Mouse (Mus musculus): ENCODE data around the gene Arhgef38.

Gene Arhgef38

DNA sequence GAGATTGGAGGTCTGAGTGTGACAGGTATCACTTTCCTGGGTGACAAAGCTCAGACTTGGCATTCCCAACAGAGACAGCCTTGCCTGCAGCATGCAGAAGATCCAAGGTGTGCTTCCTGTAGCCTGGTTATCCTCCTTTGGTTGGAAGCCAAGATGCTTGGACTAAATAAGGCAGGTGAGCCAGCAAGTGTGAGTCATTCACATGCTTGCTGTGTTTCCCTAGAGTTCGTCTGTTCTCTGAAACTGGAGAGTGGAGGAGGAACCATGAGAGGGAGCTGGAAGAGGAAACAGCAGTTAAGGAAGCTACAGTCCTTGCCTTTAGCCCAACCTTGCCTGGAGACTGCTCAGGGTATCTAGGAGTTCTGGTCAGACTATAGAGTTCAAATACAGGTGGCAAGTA, 69.6 kb downstream of the Arhgef38 start:
- no peak for DNase-seq (ENCODE audit: low read depth, low spot score)

DNA sequence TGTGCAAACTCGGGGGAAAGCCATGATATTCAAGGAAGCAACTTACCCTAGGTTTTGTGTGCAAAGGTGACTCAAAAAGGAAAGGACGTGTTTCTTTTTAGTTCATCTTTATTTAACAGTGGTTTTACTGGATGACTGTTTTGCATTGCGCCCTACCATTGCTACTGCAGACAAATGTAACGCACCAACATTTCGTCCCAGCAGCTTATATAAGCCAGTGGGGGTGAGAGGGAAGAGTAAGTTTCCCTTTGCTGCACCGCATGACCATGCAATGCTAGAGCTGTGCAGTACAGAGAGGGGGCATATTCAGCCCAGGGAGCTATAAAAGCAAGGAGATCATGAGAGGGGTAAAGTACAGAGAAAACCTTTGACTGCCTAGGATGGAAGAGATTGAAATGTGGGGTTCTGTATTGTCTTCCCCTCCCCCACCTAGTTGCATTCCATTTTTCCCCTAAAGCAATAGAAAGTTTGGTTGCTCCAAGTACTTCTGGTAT, 70.8 kb downstream of the Arhgef38 start:
- no peak for DNase-seq (ENCODE audit: low read depth, low spot score)

DNA sequence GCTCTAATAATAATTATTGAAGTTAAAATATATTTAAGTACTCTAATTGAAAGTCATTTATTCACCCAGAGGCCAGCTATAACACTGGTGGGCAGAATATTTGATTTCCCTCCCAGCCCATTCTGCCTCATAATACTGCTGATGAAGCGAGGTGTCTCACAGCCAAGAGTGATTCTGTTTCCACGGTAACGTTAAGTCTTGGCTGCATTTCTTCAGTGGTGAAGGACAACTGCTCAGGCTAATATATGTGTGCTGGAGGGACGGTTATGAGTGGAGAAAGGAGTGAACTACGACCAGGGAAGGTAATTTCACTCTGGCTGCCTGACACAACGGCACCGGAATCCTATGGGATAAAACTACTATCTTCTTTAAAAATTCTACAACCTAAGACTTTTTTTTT, 71.6 kb downstream of the Arhgef38 start:
- DNase-seq (ENCODE audit: low read depth, low spot score): no peak

DNA sequence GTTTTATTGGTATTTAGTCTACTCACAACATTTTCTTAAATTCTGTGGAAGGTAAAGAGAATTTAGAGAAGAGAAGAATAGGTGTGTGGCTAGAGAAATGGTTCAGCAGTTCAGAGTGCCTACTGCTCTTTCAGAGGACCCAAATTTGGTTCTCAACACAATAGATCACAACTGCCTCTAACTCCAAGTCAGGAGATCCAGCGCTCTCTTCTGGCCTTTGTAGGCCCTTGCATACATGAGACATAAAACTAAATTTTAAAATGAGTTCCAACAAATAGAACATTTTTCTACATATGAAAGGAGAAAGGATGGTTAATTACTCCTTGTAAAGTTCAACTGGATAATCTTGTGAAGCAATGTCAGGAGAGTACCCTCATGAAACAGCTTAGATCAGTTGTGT, 73.3 kb downstream of the Arhgef38 start:
- DNase-seq (ENCODE audit: low read depth, low spot score): no peak

DNA sequence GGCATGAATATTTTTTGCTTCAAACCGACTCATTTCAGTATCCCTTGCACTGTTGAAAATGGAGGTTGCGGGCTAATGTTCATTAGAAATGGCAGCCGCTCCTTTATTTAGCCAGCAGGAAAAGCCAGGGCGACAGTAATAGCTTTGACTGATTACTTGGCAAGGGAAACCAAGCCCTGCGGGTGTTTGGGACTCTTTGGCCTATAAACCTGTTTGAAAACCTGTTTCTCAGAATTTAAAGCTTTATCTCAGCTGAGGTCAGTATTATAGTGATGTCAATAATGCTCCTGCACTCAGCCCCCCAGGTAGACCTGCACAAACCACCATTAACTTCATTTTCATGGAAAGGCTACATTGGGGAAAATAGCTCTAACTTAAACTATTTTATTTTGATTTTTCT, 76.5 kb downstream of the Arhgef38 start:
- no peak for DNase-seq (ENCODE audit: low read depth, low spot score)

DNA sequence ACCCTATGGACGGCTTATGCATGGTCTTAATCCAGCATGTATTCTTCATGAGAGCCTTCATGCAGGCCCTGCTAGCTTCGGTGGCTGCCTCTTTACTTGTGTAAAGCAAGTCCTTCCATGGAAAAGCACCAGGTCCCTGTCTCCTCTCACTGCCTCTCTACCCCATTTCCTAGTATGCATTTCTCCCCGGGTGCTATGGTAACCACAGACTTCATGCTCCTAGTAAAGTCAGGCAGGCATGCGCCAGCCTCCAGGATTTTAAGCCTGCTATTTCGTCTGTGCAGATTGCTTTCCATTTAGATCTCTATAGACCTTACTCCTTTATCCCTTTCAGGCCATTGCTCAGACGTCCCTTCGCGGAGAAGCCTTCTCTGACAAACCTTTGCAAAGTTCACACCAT, 80.1 kb downstream of the Arhgef38 start:
- peak; percentile 34 for DNase-seq (ENCODE audit: low read depth, low spot score)

DNA sequence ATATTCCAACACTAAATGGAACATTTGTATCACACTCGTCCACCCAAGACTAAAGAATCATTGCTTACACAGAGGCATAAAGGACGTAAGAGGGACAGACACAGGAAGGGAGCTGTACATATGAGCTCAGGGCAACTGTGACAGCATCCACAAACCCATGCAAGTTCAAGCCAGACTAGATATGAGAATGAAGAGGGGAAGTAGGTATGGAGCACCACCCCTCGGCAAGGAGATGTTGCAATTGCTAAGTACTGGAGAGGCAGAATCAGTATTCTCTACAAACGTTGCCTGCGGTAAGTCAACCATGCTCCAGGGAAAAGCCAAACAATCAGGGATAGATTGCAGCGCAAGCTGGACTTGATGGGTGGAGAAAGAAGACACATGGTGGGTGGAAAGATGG, 81.1 kb downstream of the Arhgef38 start:
- DNase-seq (ENCODE audit: low read depth, low spot score): no peak

DNA sequence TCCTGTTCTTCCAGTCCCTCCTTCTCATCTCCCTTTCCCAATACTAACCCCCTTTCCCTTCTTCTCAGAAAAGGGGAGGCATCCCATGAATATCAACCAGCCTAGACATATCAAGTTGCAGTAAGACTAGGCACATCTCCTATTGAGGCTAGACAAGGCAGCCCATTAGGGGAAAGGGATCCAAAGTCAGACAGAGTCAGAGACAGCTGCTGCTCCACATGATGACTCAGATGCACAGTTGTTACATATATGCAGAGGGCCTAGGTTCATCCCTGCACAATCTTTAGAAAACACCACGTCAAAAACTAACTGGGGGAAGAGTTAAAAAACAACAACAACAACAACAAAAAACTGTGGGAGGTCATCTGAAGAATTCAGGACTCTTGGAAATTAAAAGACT, 81.9 kb downstream of the Arhgef38 start:
- DNase-seq (ENCODE audit: low read depth, low spot score): no peak

DNA sequence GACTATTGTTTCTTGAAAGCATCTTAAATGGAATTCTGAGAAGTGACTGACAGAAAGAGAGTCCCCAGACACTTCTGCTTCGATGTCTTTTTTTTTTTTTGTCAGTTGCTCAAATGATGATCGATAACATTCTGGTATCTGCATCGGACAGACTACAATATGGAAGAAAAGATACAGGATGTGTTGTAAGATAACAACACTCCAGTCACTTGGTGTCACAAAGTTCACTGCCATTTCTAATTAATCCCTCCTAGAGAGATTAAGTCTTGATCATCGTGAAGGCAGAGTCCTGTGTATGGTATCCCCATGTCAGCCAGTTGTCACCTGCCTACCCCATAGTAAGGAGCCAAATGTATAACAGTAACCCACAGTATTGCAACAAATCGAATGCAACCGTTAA, 83.1 kb downstream of the Arhgef38 start:
- DNase-seq (ENCODE audit: low read depth, low spot score): no peak

DNA sequence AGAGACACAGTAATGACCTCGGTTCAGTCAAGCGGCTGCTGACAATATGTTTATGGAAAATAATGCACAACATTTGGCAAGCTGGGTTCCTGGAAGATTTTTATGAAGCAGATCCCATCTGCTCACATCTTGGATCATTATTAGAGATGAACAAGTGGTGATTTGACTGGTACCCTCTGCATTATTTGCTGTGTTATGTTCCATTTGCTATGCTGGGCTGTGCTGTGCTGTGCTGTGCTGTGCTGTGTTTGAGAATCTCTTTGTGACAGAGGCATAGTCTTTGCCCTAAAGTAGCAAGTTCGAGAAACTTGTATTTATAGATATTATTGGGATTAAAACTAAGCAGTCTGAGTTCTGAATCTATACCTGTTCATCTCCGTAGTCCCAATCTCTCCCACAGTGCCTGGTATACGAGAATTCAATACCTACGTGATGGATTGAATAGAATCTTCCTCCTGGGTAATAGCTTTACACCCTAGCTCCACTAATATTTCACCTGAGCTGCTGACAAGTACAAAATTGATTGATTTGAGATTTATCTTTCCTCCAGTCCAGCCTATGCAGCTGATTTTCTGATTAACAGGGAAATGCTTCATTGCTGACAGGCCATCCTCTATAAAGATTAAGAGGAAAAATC, 90.1 kb downstream of the Arhgef38 start:
- no peak for DNase-seq (ENCODE audit: low read depth, low spot score)

DNA sequence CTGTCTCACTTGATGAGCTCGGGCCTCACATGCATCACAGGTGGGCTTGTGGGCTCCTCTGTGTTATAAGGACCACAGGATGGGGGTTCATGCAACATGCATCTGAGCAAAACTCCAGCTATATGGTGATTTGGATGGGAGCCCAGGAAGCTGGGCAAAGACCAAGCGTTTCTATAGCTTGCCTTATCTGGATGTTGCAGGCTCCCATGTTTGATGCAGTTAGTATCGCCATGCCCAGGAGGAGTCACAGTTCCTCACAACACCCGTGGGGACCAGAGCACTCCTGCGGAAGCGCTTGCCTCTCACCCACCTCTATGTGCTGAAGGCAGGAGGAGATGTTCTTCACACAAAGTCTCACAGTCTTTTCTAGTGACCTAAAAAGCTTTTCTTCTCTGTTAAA, 92.9 kb downstream of the Arhgef38 start:
- DNase-seq (ENCODE audit: low read depth, low spot score): no peak

DNA sequence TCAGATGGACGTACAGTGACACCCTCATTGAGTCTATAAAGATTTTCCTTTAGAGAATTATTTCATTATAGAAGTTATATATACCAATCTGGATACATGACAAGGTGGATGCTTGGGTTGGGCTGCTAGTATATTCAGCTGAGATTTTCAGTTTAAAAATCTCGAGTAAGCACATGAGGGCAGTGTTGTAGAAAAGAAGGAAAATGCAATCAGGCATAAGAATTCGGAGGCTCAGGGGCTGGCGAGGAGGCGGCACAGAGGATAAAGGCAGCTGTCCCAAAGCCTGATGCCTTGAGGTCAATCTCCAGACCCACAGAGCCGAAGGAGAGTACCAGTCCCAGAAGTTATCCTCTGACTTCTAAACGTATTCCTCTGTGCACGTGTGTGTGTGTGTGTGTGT, 102.1 kb downstream of the Arhgef38 start:
- DNase-seq (ENCODE audit: low read depth, low spot score): no peak

DNA sequence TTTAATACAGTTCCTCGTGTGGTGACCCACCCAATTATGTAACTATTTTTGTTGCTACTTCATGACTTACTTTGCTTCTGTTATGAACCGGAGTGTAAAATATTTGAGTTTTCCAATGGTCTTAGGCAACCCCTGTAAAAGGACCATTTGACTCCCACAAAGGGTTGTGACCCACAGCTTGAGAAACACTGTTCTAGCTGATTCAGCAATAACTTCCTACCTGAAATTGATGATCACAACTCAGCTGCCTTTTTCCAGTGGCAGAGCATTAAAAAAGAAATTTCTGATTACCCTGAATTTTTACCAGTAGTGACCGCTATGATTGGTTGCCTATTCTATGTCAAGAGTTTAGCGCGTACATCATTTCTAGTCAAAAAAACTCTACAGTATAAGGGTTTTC, 103.4 kb downstream of the Arhgef38 start:
- DNase-seq (ENCODE audit: low read depth, low spot score): no peak

DNA sequence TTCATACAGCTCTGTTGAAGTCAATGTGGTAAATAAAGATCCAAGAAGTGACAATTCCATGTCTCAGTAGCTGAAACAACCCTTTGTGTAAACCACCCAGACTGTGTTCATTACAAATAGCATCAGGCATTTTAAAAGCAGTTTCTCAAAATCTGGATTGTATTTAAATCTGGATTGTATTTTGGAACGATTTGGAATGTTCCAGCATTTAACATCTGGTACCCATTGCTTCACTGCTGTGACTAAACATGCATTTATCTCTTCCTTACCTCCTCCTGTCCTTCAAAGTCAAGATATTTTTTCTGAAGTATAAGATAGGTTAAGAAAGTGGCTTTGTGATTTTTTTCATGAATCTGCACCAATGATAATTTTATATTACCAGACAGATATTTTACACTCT, 121.5 kb downstream of the Arhgef38 start:
- DNase-seq (ENCODE audit: low read depth, low spot score): no peak

DNA sequence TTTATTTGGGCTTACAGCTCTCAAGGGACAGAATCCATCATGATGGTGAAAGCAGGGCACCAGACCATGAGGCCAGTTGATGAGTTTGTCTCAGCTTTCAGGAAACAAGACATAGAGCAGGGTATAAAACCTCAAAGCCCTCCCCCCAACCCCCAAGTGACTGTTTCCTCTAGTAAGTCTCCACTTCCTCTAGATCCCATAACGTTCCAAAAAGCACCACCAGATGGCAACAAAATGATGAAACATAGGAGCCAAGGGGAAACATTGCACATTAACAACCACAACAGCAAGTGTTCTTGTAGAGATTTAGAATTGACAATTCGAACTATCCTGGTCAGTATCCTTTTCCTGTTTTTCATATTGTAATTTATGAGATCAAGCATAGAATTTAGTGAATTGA, 123.0 kb downstream of the Arhgef38 start:
- DNase-seq (ENCODE audit: low read depth, low spot score): peak; percentile 52

DNA sequence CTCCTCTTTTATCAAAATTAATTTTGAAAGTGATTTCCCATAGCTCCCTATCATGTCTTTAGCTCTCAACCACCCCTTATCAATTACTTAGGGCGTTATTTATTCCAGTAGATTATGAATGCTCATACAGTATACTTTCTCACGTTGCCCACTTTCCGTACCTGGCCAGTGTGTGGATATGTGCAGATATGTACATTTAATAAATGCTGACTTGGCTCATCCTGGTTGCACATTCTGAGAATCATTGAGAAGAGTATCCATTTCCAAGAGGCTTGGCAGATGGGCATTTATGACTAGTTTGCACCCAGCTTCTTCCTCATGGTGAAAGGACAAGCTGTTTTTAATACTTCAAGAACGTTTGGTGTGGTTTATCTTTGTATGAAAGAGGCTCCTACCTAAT, 124.9 kb downstream of the Arhgef38 start:
- DNase-seq (ENCODE audit: low read depth, low spot score): no peak

DNA sequence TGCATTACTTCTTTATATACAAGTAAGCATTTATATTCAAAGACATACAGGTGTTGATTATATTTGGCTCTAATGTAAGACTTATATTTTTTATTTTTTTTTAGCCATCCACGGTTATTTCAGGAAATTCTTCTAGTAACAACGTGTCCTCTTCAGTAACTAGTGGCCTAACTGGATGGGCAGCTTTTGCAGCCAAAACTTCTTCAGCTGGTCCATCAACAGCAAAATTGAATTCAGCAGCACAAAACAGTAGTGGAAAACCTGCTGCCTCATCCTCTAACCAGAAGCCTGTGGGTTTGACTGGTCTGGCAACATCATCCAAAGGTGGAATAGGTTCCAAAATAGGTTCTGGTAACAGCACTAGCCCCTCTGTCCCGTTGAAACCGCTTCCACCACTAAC, 126.0 kb downstream of the Arhgef38 start:
- DNase-seq (ENCODE audit: low read depth, low spot score): no peak

DNA sequence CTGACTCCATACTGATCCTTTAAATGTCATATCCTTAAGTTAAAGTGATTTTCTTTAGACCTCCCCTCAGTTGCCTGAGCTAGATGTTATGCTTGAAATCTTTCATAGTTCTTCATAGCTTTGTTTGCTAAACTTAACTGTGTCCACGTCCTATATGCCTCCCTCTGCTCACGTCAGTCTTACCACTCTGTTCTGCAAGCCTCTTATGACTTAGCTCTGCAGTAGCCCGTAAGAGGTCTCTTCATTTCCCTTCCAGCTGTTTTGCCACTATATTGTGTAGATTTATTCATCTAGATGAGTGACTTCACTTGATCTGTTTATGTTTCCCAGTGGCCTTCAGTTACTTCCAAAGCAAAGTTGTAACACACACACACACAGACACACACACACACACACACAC, 130.3 kb downstream of the Arhgef38 start:
- no peak for DNase-seq (ENCODE audit: low read depth, low spot score)

DNA sequence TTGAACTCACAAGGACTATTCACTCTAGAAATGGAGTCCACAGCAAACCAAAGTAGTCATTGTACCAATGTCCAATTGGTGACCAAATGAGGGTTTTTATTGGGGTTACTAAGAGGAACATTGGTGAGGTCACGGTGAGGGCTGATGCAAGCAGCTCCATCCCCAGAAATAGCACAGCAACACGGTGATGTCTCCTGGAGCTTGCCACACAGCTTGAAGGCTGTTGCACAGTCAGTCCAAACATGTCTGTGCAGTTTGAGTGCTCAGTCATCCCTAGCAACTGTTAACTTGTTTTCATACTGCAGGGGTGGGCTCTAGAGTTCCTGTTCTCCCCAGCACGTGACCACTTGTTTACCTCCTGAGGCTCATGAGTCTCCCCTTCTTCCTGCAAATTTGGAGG, 131.0 kb downstream of the Arhgef38 start:
- DNase-seq (ENCODE audit: low read depth, low spot score): no peak

DNA sequence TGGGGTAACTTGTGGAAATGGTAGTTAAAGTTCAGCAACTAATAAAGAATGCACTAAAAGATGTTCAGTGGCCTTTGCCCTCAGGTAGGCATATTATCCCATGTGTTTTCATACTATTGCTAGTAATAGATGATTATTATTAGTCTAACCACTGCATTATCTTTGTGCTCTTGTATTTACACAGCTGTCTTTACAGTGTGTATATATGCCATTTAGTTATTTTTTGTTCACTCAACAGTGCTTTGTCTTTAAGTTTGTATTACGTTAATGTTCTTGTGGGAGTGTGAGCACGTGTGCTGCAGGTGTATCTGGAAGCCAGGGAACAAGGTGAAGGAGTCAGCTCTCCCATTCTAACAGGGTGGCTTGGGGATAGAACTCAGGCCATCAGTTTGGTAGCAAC, 135.8 kb downstream of the Arhgef38 start:
- DNase-seq (ENCODE audit: low read depth, low spot score): no peak

DNA sequence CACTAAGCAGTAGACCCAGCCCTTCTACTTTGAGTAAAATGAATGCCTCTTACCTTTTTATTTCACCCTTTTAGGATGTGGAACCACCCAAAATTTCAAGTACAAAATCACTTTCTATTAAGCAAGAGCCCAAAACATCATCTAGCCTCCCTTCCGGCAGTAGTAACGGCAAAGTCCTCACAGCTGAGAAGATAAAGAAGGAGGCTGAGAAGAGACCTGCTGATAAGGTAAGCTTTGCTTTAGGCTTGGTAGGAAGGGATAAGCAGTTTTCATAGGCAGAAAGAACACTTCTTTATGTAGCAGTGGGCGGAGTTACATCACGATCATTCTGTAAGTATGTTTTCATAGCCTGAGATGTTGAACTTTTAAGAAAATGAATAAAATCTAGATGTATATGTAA, 136.4 kb downstream of the Arhgef38 start:
- no peak for DNase-seq (ENCODE audit: low read depth, low spot score)

DNA sequence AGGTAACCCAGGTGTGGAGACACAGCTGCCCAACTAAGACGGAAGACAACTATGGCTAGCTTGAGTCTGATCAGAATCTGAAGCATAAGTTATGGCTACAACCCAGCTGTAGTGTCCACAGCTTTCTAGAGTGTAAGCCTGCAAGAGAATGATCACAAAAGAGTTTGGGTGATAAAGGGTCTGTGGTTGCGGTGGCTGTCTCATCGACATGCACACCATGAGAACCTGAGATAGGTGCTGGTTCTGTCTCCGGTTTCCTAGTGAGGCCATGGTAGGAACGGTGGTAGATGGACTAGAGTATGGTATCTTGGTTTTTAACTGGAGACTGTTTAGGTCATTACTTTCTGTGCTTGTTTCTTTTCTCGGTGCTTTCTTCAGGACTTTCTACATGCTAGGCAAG, 136.8 kb downstream of the Arhgef38 start:
- DNase-seq (ENCODE audit: low read depth, low spot score): no peak

DNA sequence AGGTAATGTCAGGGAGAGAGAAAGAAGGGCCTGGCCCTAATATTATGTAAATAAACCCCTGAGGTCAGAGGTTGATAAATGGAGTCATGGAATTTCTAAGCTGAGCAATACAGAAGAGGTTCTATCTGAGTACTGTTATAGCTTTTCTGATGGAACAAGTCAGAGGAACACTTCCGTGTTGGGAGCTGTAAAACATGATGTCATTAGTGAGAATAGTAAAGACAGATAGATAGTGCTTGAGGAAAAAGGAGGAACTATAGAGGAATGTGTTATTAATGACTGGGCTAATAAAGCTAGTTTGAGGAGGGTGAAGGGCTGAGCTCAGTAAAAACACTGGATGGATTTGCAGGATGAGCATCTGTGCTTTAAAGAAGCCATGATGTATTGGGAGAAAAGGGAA, 140.4 kb downstream of the Arhgef38 start:
- no peak for DNase-seq (ENCODE audit: low read depth, low spot score)

DNA sequence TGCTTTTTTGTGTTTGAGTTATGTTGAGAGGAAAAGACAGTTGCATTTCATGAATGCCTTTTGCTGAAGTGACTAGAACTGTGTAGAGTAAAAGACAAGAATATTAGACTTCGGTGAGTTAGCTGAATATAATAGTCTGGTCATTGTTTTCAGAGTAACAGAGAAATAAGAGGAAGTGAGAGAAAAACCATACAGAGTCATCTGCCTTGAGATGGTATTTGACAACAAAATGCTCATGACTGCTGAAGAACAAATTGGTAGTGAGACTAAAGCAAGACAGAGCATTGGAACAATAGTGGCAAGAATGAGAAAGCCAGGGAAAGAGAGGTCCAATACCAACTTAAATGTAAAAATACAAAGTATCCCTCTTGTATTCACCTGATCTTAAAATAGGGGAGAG, 141.8 kb downstream of the Arhgef38 start:
- DNase-seq (ENCODE audit: low read depth, low spot score): no peak
